Mouse (Mus musculus) cerebellum, adult 2 months (tissue): ENCODE measurements around the gene Dusp1.

Source experiments
- CTCF ChIP-seq: fragments of 200-500 bp; IDR thresholded peaks from 2 replicates; pipeline ENCODE4 v1.5.1; 2011; ENCODE audit warnings: low read depth, mild to moderate bottlenecking, control low read depth, low read length, moderate library complexity, borderline replicate concordance; ENCODE audit not compliant: insufficient read depth
- POLR2A ChIP-seq: fragments of 200-500 bp; IDR thresholded peaks from 2 replicates; pipeline ENCODE4 v1.6.1; 2011; ENCODE audit warnings: low read length, control low read depth, borderline replicate concordance; ENCODE audit not compliant: insufficient read depth

- TF ChIP-seq POLR2A (no peak), CTCF (no peak)
Observed at GRCm38 (mm10) chr17:26592510-26592909, 30.6 kb upstream of the Dusp1 start.
